Mouse (Mus musculus): ENCODE data around the gene C6. TPM values are rescaled to one million over a fixed set of nuclear protein-coding genes. Genes with fewer than 3 reads are reported as not detected.

The C6 gene
- polyA plus RNA-seq, 1 experiment from 2014 or later, result not detected

- no peaks in the 10 kb centered on the region for H3K9me3 ChIP-seq
- peak; percentile 85 for ATAC-seq (ENCODE audit: low FRiP score, low read depth)
- no peak overlapping the region for H3K9ac ChIP-seq
- 60% methylated on average over 3 of the region's 3 CpGs for WGBS
- no peaks in the 10 kb centered on the region for H3K36me3 ChIP-seq
- H3K4me3 ChIP-seq, result no peak overlapping the region
- H3K4me1 ChIP-seq (replicated peaks), result no peaks in the 10 kb centered on the region
- no peak overlapping the region for H3K4me2 ChIP-seq
- H3K27me3 ChIP-seq, result no peaks in the 10 kb centered on the region
- no peak overlapping the region for H3K27ac ChIP-seq (replicated peaks)
Measured at GRCm38 (mm10) chr15:4818437-4818836, 91.5 kb downstream of the C6 start.

- no peak for ATAC-seq (ENCODE audit: low FRiP score, low read depth)
- no peaks in the 10 kb centered on the region for H3K36me3 ChIP-seq
- no peak overlapping the region for H3K9ac ChIP-seq
- no peak overlapping the region for H3K4me2 ChIP-seq
- H3K9me3 ChIP-seq, result no peaks in the 10 kb centered on the region
- 86% methylated on average over 1 of the region's 1 CpGs for WGBS
- H3K27me3 ChIP-seq, result no peaks in the 10 kb centered on the region
- H3K4me3 ChIP-seq, result no peak overlapping the region
- H3K27ac ChIP-seq (replicated peaks), result no peak overlapping the region
- no peaks in the 10 kb centered on the region for H3K4me1 ChIP-seq (replicated peaks)
Measured at GRCm38 (mm10) chr15:4821161-4821560, 94.2 kb downstream of the C6 start.

GRCm38 (mm10) chr15:4821824-4822223 lies 94.8 kb downstream of the C6 start:
- Histone ChIP-seq H3K9ac (no peak overlapping the region), H3K36me3 (no peaks in the 10 kb centered on the region), H3K27ac (replicated peaks) (no peak overlapping the region), H3K4me1 (replicated peaks) (no peaks in the 10 kb centered on the region), H3K27me3 (no peaks in the 10 kb centered on the region), H3K4me2 (no peak overlapping the region), H3K4me3 (no peak overlapping the region), H3K9me3 (no peaks in the 10 kb centered on the region)
- WGBS, result 91% methylated on average over 8 of the region's 8 CpGs
- ATAC-seq (ENCODE audit: low FRiP score, low read depth), result no peak

- H3K36me3 ChIP-seq, result no peaks in the 10 kb centered on the region
- no peak overlapping the region for H3K9ac ChIP-seq
- no peak overlapping the region for H3K4me3 ChIP-seq
- H3K4me2 ChIP-seq, result no peak overlapping the region
- ATAC-seq (ENCODE audit: low FRiP score, low read depth), result no peak
- no peaks in the 10 kb centered on the region for H3K27me3 ChIP-seq
- no peaks in the 10 kb centered on the region for H3K4me1 ChIP-seq (replicated peaks)
- H3K27ac ChIP-seq (replicated peaks), result no peak overlapping the region
- H3K9me3 ChIP-seq, result no peaks in the 10 kb centered on the region
Measured at GRCm38 (mm10) chr15:4827736-4828135, 100.8 kb downstream of the C6 start.

DNA sequence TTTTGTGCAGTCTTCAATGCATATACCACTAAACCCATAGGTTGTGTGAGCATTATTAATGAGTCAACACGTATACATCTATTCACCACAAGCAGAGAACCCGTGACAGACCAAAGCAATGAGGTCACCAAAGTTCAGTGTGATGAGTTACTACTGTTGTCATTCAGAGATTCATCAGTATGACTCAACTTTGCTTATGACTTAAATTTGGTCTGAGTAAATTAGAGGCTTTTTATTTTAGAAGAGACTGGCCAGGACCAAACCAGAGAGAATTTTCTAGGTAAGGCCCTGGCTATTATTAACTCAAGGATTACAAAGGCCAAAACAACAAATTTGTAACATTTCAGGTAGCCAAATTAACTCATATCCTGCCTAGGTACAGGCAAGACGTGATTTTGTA lies 109.4 kb downstream of the C6 start:
- no peak overlapping the region for H3K4me2 ChIP-seq
- WGBS, result 81% methylated on average over 3 of the region's 3 CpGs
- no peak overlapping the region for H3K27ac ChIP-seq (replicated peaks)
- ATAC-seq (ENCODE audit: low FRiP score, low read depth), result no peak
- H3K27me3 ChIP-seq, result no peaks in the 10 kb centered on the region
- no peaks in the 10 kb centered on the region for H3K36me3 ChIP-seq
- no peaks in the 10 kb centered on the region for H3K9me3 ChIP-seq
- H3K4me3 ChIP-seq, result no peak overlapping the region
- no peak overlapping the region for H3K9ac ChIP-seq
- no peaks in the 10 kb centered on the region for H3K4me1 ChIP-seq (replicated peaks)

- Histone ChIP-seq H3K27me3 (no peaks in the 10 kb centered on the region), H3K9ac (no peak overlapping the region), H3K4me1 (replicated peaks) (no peaks in the 10 kb centered on the region), H3K4me3 (no peak overlapping the region), H3K4me2 (no peak overlapping the region), H3K9me3 (no peaks in the 10 kb centered on the region), H3K36me3 (no peaks in the 10 kb centered on the region), H3K27ac (replicated peaks) (no peak overlapping the region)
- no peak for ATAC-seq (ENCODE audit: low FRiP score, low read depth)
- WGBS, result 92% methylated on average over 1 of the region's 1 CpGs
Measured at GRCm38 (mm10) chr15:4850015-4850414, 123.0 kb downstream of the C6 start.

Other genes starting within 250 kb of the C6 start
- gene Mroh2b, start 171.6 kb downstream of the C6 start, polyA plus RNA-seq (2015; fragmentation: Nextera tagmentation; extraction: Ambion mirVana), result not detected in 2 replicates

Measured in hindbrain, embryonic 15.5 days (tissue).